ENCODE assay signal across 32 mouse cellular contexts in the genomic region with DNA sequence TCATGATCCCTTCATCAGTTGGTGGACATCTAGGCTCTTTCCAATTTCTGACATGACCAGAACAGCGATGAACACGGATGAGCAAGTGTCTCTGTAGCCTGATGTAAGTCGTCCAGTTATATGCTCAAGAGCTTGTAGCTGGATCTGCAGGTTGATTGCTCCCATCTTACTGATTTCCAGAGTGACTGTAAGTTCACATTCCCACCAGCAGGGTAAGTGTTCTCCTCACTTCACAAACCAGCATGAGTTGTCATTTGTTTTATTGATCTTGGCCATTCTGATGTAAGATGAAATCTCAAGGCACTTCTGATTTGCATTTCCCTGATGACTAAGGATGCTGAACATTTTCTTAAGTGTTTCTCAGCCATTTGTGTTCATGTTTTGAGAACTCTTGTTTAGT. TPM values are rescaled to one million over a fixed set of nuclear protein-coding genes. Genes with fewer than 3 reads are reported as not detected.
A peak's percentile ranks its signal among the peaks of the same experiment; 100 is the strongest.
DNase-seq lines count a peak whose midpoint lies in the region; ATAC-seq and TF ChIP-seq lines count a peak whose summit lies in the region.
"Had no signal": no experiment of that assay in that cellular context is flagged by ENCODE, and none has a peak within 500 bp of the region (broad histone marks: within the 10 kb centered on the region; RNA-seq: fewer than 3 reads in every experiment).

No protein-coding gene starts in this region.

- H3K27ac ChIP-seq in heart, adult 2 months, result no peak overlapping the region
- no peak overlapping the region for H3K27ac ChIP-seq in heart, embryonic 11.5 days (ENCODE audit: low read depth, low read length)
- no peak overlapping the region for H3K27ac ChIP-seq in liver, adult 2 months (replicated peaks; ENCODE audit: insufficient read depth, low read depth, low read length)
- no peak overlapping the region for H3K27ac ChIP-seq in liver, embryonic 11.5 days (ENCODE audit: low read depth, low read length)
- H3K27ac ChIP-seq: embryonic facial prominence, embryonic 15.5 days; limb, embryonic 12.5 days; liver, embryonic 14.5 days; macrophage had no signal

- H3K36me3 ChIP-seq in heart, adult 2 months (ENCODE audit: control insufficient read depth, insufficient read depth, low read length), result no peaks in the 10 kb centered on the region
- no peaks in the 10 kb centered on the region for H3K36me3 ChIP-seq in heart, embryonic 11.5 days (ENCODE audit: control insufficient read depth, insufficient read depth, low read length)
- H3K36me3 ChIP-seq in liver, adult 2 months (ENCODE audit: control insufficient read depth, insufficient read depth, low read length), result no peaks in the 10 kb centered on the region
- H3K36me3 ChIP-seq in liver, embryonic 11.5 days (ENCODE audit: control insufficient read depth, insufficient read depth, low read length), result no peaks in the 10 kb centered on the region
- no peaks in the 10 kb centered on the region for H3K36me3 ChIP-seq in E14TG2a.4 (ENCODE audit: insufficient read depth, low read length)
- H3K36me3 ChIP-seq: embryonic facial prominence, embryonic 15.5 days; G1E; limb, embryonic 12.5 days had no signal

- intact Hi-C loops in heart, adult 2 months (cut with DNase I), result no loop called here

- peak; percentile 12; the same call in 1 of the 2 replicates for TF ChIP-seq CTCF in heart, adult 2 months (IDR thresholded peaks at IDR 0.05)
- no peak for TF ChIP-seq CTCF in liver, adult 2 months (IDR thresholded peaks at IDR 0.05; ENCODE audit: low read depth, low read length)
- peak; percentile 33 for TF ChIP-seq CTCF in E14TG2a.4 (conservative IDR thresholded peaks at IDR 0.05; ENCODE audit: low read length)

- TF ChIP-seq EP300 in heart, adult 2 months (IDR thresholded peaks at IDR 0.05; ENCODE audit: insufficient read depth, low read depth, low read length), result no peak

- DNase-seq in heart, adult 2 months, result no peak
- peak; percentile 5 for DNase-seq in liver, adult 2 months (ENCODE audit: extremely low read depth, low read depth, low spot score)
- no peak for DNase-seq in liver, embryonic 11.5 days (ENCODE audit: low spot score)
- DNase-seq in R1 (ENCODE audit: low read depth, low spot score), result peak; percentile 78
- no peak for DNase-seq in spleen, adult 18-20 months
- DNase-seq in thymus, postnatal 14 days, result no peak
- DNase-seq: adrenal gland, postnatal 25 days; cerebellum, adult 9-10 months; gastrocnemius, postnatal 36 days; kidney, adult 11 months; kidney, postnatal 10 days; right cerebral cortex, adult 18-20 months; right cerebral cortex, postnatal 4 days; thymus, adult 2 months had no signal

- WGBS in heart, adult 2 months, result 88% methylated on average over 3 of the region's 3 CpGs
- WGBS in heart, embryonic 11.5 days (ENCODE audit: insufficient replicate concordance), result 89% methylated on average over 3 of the region's 3 CpGs
- WGBS in liver, adult 2 months, result 88% methylated on average over 3 of the region's 3 CpGs
- 89% methylated on average over 3 of the region's 3 CpGs for WGBS in liver, embryonic 11.5 days

- H3K79me2 ChIP-seq in heart, adult 2 months (replicated peaks; ENCODE audit: control insufficient read depth, insufficient read depth, low read length), result no peaks in the 10 kb centered on the region
- H3K79me2 ChIP-seq in liver, adult 2 months (ENCODE audit: control insufficient read depth, insufficient read depth, low read length), result no peaks in the 10 kb centered on the region

- no peak for ATAC-seq in heart, embryonic 11.5 days (replicated peaks; ENCODE audit: insufficient number of reproducible peaks, low FRiP score, low TSS enrichment)
- ATAC-seq in liver, embryonic 11.5 days (replicated peaks; ENCODE audit: low FRiP score), result no peak
- ATAC-seq: forebrain, embryonic 16.5 days; hindbrain, embryonic 16.5 days had no signal

- no peaks in the 10 kb centered on the region for H3K4me1 ChIP-seq in heart, adult 2 months (ENCODE audit: control insufficient read depth, insufficient read depth, low read length)
- H3K4me1 ChIP-seq in heart, embryonic 11.5 days (ENCODE audit: control insufficient read depth, insufficient read depth, low read length), result no peaks in the 10 kb centered on the region
- no peaks in the 10 kb centered on the region for H3K4me1 ChIP-seq in liver, adult 2 months (ENCODE audit: control insufficient read depth, insufficient read depth, low read length)
- no peaks in the 10 kb centered on the region for H3K4me1 ChIP-seq in liver, embryonic 11.5 days (replicated peaks; ENCODE audit: control insufficient read depth, insufficient read depth, low read length)
- H3K4me1 ChIP-seq in E14TG2a.4 (replicated peaks; ENCODE audit: low read depth, low read length), result no peaks in the 10 kb centered on the region
- H3K4me1 ChIP-seq: embryonic facial prominence, embryonic 15.5 days; limb, embryonic 12.5 days had no signal

- no peak overlapping the region for H3K9ac ChIP-seq in heart, adult 2 months (ENCODE audit: low read depth, low read length)
- no peak overlapping the region for H3K9ac ChIP-seq in heart, embryonic 11.5 days (ENCODE audit: low read depth, low read length)
- H3K9ac ChIP-seq in liver, adult 2 months (ENCODE audit: low read depth, low read length), result no peak overlapping the region
- no peak overlapping the region for H3K9ac ChIP-seq in liver, embryonic 11.5 days (ENCODE audit: low read depth, low read length)
- H3K9ac ChIP-seq: embryonic facial prominence, embryonic 15.5 days; limb, embryonic 12.5 days; liver, embryonic 14.5 days had no signal

- H3K4me2 ChIP-seq in heart, embryonic 11.5 days, result no peak overlapping the region
- no peak overlapping the region for H3K4me2 ChIP-seq in liver, embryonic 11.5 days
- H3K4me2 ChIP-seq: embryonic facial prominence, embryonic 15.5 days; limb, embryonic 12.5 days had no signal

- no peaks in the 10 kb centered on the region for H3K27me3 ChIP-seq in heart, adult 2 months (ENCODE audit: control insufficient read depth, insufficient read depth, low read length)
- H3K27me3 ChIP-seq in heart, embryonic 11.5 days (ENCODE audit: control insufficient read depth, insufficient read depth, low read length), result no peaks in the 10 kb centered on the region
- H3K27me3 ChIP-seq in liver, adult 2 months (ENCODE audit: control insufficient read depth, insufficient read depth, low read length), result no peaks in the 10 kb centered on the region
- H3K27me3 ChIP-seq in liver, embryonic 11.5 days (replicated peaks; ENCODE audit: control insufficient read depth, insufficient read depth, low read length), result no peaks in the 10 kb centered on the region
- H3K27me3 ChIP-seq in E14TG2a.4 (ENCODE audit: insufficient read depth, low read length), result no peaks in the 10 kb centered on the region
- H3K27me3 ChIP-seq: embryonic facial prominence, embryonic 15.5 days; limb, embryonic 12.5 days had no signal

- TF ChIP-seq POLR2A in heart, adult 2 months (IDR thresholded peaks at IDR 0.05; ENCODE audit: insufficient read depth, low read depth, low read length), result no peak
- TF ChIP-seq POLR2A in liver, adult 2 months (IDR thresholded peaks at IDR 0.05; ENCODE audit: extremely low read depth, insufficient read depth, low read length), result no peak

- H3K9me3 ChIP-seq in heart, embryonic 11.5 days (replicated peaks; ENCODE audit: control insufficient read depth, low read length), result peaks cover 3% of the 10 kb centered on the region; the same call in 1 of the 2 replicates
- H3K9me3 ChIP-seq in liver, embryonic 11.5 days (ENCODE audit: control insufficient read depth, low read length), result no peaks in the 10 kb centered on the region; the same call in 1 of the 2 replicates
- peaks cover 3% of the 10 kb centered on the region; the same call in 1 of the 2 replicates for H3K9me3 ChIP-seq in E14TG2a.4 (ENCODE audit: low read length)
- H3K9me3 ChIP-seq: embryonic facial prominence, embryonic 15.5 days; G1E had no signal

- H3K4me3 ChIP-seq in heart, adult 2 months, result no peak overlapping the region
- H3K4me3 ChIP-seq in heart, embryonic 11.5 days (ENCODE audit: low read depth, low read length), result no peak overlapping the region
- no peak overlapping the region for H3K4me3 ChIP-seq in liver, adult 2 months (ENCODE audit: insufficient read depth, low read depth, low read length)
- H3K4me3 ChIP-seq in liver, embryonic 11.5 days (ENCODE audit: low read depth, low read length), result no peak overlapping the region
- no peak overlapping the region for H3K4me3 ChIP-seq in E14TG2a.4 (replicated peaks; ENCODE audit: low read length)
- H3K4me3 ChIP-seq: embryonic facial prominence, embryonic 15.5 days; limb, embryonic 12.5 days had no signal

RNA-seq across cellular contexts. Expression of gene Olig3, which starts 27.8 kb away (rescaled TPM):
- not detected for total RNA-seq in heart, adult 2 months (2021)
- polyA plus RNA-seq in heart, adult 2 months (2012; rRNA removed), result not detected in 2 replicates
- polyA plus RNA-seq in heart, embryonic 11.5 days (2014; fragmentation: Nextera tagmentation; extraction: Ambion mirVana), result 0.11 TPM in 1 of 2 replicates, not detected in the other
- total RNA-seq in liver, adult 2 months (2014; rRNA removed), result not detected in 2 replicates
- not detected in 2 replicates for polyA plus RNA-seq in liver, adult 2 months (2012; rRNA removed)
- not detected in 2 replicates for polyA plus RNA-seq in liver, embryonic 11.5 days (2014; fragmentation: Nextera tagmentation; extraction: Ambion mirVana)
- total RNA-seq: adrenal gland, postnatal 25 days; common myeloid progenitor, adult 5-6 weeks; gastrocnemius, postnatal 36 days; hematopoietic stem cell, adult 5-6 weeks; layer of hippocampus, postnatal 25 days; left cerebral cortex, postnatal 10 days had no signal
- polyA plus RNA-seq: C2C12; embryonic facial prominence, embryonic 15.5 days; G1E; heart, embryonic 16.5 days; limb, embryonic 12.5 days; liver, embryonic 14.5 days; lung, embryonic 16.5 days; macrophage; midbrain, postnatal 0 days; stomach, embryonic 16.5 days had no signal

Comparison
In these comparisons a context has a peak if more than half of its experiments do, and no peak if none do; other contexts are left out.
1. DNase-seq: peak in liver, adult 2 months (single experiment) and R1 (single experiment); none in heart, adult 2 months (0 of 2), liver, embryonic 11.5 days (single experiment), spleen, adult 18-20 months (0 of 2) and thymus, postnatal 14 days (single experiment).